9 mouse cellular contexts compared by ENCODE assay signal in genomic region chr9:83349504-83349903, GRCm38 (mm10).
A peak's percentile ranks its signal among the peaks of the same experiment; 100 is the strongest.
DNase-seq lines count a peak whose midpoint lies in the region; ATAC-seq and TF ChIP-seq lines count a peak whose summit lies in the region.
"Had no signal": no experiment of that assay in that cellular context is flagged by ENCODE, and none has a peak within 500 bp of the region (broad histone marks: within the 10 kb centered on the region; RNA-seq: fewer than 3 reads in every experiment).

No protein-coding gene starts in this region.

- DNase-seq in intestine, embryonic 14.5 days (ENCODE audit: low spot score), result peak; percentile 59
- DNase-seq in fat pad, adult 2 months (ENCODE audit: extremely low read depth, low read depth, low spot score), result peak; percentile 34
- DNase-seq in lung, postnatal 0 days (ENCODE audit: low spot score), result peak; percentile 43
- DNase-seq in right cerebral cortex, postnatal 36 days (ENCODE audit: low spot score in 2 of 2), result peak; percentile 53 to 67
- no peak for DNase-seq in cerebellum, postnatal 4 days (ENCODE audit: low spot score in 2 of 2)

- H3K9ac ChIP-seq in intestine, embryonic 14.5 days (ENCODE audit: low read length), result no peak overlapping the region
- H3K9ac ChIP-seq in intestine, postnatal 0 days (ENCODE audit: low read depth, low read length), result no peak overlapping the region
- no peak overlapping the region for H3K9ac ChIP-seq in hindbrain, embryonic 13.5 days
- H3K9ac ChIP-seq in lung, postnatal 0 days (replicated peaks; ENCODE audit: low read depth), result no peak overlapping the region

- no peaks in the 10 kb centered on the region for H3K36me3 ChIP-seq in intestine, embryonic 14.5 days (ENCODE audit: control insufficient read depth, insufficient read depth, low read length)
- no peaks in the 10 kb centered on the region for H3K36me3 ChIP-seq in intestine, postnatal 0 days (ENCODE audit: control insufficient read depth, insufficient read depth)
- no peaks in the 10 kb centered on the region for H3K36me3 ChIP-seq in hindbrain, embryonic 13.5 days
- H3K36me3 ChIP-seq in lung, postnatal 0 days (ENCODE audit: insufficient read depth, low read length), result no peaks in the 10 kb centered on the region

- no peaks in the 10 kb centered on the region for H3K27me3 ChIP-seq in intestine, embryonic 14.5 days (replicated peaks; ENCODE audit: control insufficient read depth, insufficient read depth, low read length)
- H3K27me3 ChIP-seq in intestine, postnatal 0 days (replicated peaks; ENCODE audit: control insufficient read depth, insufficient read depth, low read length), result no peaks in the 10 kb centered on the region
- no peaks in the 10 kb centered on the region for H3K27me3 ChIP-seq in hindbrain, embryonic 13.5 days
- no peaks in the 10 kb centered on the region for H3K27me3 ChIP-seq in lung, postnatal 0 days (replicated peaks; ENCODE audit: insufficient read depth, low read length)

- no peak for TF ChIP-seq CTCF in intestine, postnatal 0 days (IDR thresholded peaks at IDR 0.05; ENCODE audit: low read depth)
- no peak; the same call in 1 of the 2 replicates for TF ChIP-seq CTCF in lung, postnatal 0 days (IDR thresholded peaks at IDR 0.05)

- H3K9me3 ChIP-seq in intestine, embryonic 14.5 days (ENCODE audit: control insufficient read depth, low read length), result no peaks in the 10 kb centered on the region
- H3K9me3 ChIP-seq in intestine, postnatal 0 days (ENCODE audit: control insufficient read depth), result no peaks in the 10 kb centered on the region
- H3K9me3 ChIP-seq in hindbrain, embryonic 13.5 days, result no peaks in the 10 kb centered on the region
- H3K9me3 ChIP-seq in lung, postnatal 0 days (ENCODE audit: low read length), result no peaks in the 10 kb centered on the region

- H3K4me1 ChIP-seq in intestine, embryonic 14.5 days (replicated peaks; ENCODE audit: control insufficient read depth, insufficient read depth, low read length), result peaks cover 30% of the 10 kb centered on the region
- no peaks in the 10 kb centered on the region for H3K4me1 ChIP-seq in intestine, postnatal 0 days (replicated peaks; ENCODE audit: control insufficient read depth, insufficient read depth, low read length)
- peaks cover 25% of the 10 kb centered on the region for H3K4me1 ChIP-seq in hindbrain, embryonic 13.5 days (replicated peaks)
- no peaks in the 10 kb centered on the region for H3K4me1 ChIP-seq in lung, postnatal 0 days (ENCODE audit: insufficient read depth, low read depth, low read length)

- WGBS in intestine, embryonic 14.5 days, result 7% methylated on average over 3 of the region's 3 CpGs
- WGBS in intestine, postnatal 0 days, result 19% methylated on average over 3 of the region's 3 CpGs
- 3% methylated on average over 3 of the region's 3 CpGs for WGBS in hindbrain, embryonic 13.5 days
- WGBS in lung, postnatal 0 days, result 11% methylated on average over 3 of the region's 3 CpGs

- H3K4me2 ChIP-seq in intestine, embryonic 14.5 days (ENCODE audit: low read length), result no peak overlapping the region
- no peak overlapping the region for H3K4me2 ChIP-seq in intestine, postnatal 0 days (replicated peaks; ENCODE audit: low read depth)
- H3K4me2 ChIP-seq in hindbrain, embryonic 13.5 days, result no peak overlapping the region
- no peak overlapping the region for H3K4me2 ChIP-seq in lung, postnatal 0 days (replicated peaks; ENCODE audit: low read depth, low read length)

- H3K27ac ChIP-seq in intestine, embryonic 14.5 days (ENCODE audit: low read depth), result peak overlapping the region; percentile 88
- H3K27ac ChIP-seq in intestine, postnatal 0 days (ENCODE audit: low read depth, low read length), result no peak overlapping the region; the same call in 1 of the 2 replicates
- H3K27ac ChIP-seq in hindbrain, embryonic 13.5 days, result no peak overlapping the region
- no peak overlapping the region for H3K27ac ChIP-seq in lung, postnatal 0 days (ENCODE audit: low read length)

- ATAC-seq in intestine, embryonic 14.5 days (replicated peaks; ENCODE audit: low FRiP score, low TSS enrichment, low read depth), result no peak
- no peak for ATAC-seq in intestine, postnatal 0 days
- ATAC-seq in hindbrain, embryonic 13.5 days (ENCODE audit: low FRiP score), result peak; percentile 18; the same call in 1 of the 2 replicates
- ATAC-seq in lung, postnatal 0 days, result no peak
- no peak for ATAC-seq in erythroblast, adult 5-6 weeks (replicated peaks; ENCODE audit: low FRiP score, poor library complexity, severe bottlenecking)

- no peak for TF ChIP-seq EP300 in lung, postnatal 0 days (IDR thresholded peaks at IDR 0.05)

- no peak overlapping the region for H3K4me3 ChIP-seq in intestine, embryonic 14.5 days (ENCODE audit: low read depth, low read length)
- H3K4me3 ChIP-seq in intestine, postnatal 0 days (ENCODE audit: low read depth, low read length), result no peak overlapping the region
- no peak overlapping the region for H3K4me3 ChIP-seq in hindbrain, embryonic 13.5 days
- no peak overlapping the region for H3K4me3 ChIP-seq in lung, postnatal 0 days (ENCODE audit: low read depth, low read length)
- H3K4me3 ChIP-seq: erythroblast, embryonic 14.5 days had no signal

Comparison
In these comparisons a context has a peak if more than half of its experiments do, and no peak if none do; other contexts are left out.
1. DNase-seq: peak in intestine, embryonic 14.5 days (single experiment), fat pad, adult 2 months (single experiment), lung, postnatal 0 days (single experiment) and right cerebral cortex, postnatal 36 days (2 of 2); none in cerebellum, postnatal 4 days (0 of 2).